Mouse (Mus musculus) liver, adult 2 months (tissue): ENCODE measurements around the gene Capn1.

Experiments
- CTCF ChIP-seq: fragments of 200-500 bp; IDR thresholded peaks from 2 replicates; pipeline ENCODE4 v1.5.1; 2011; ENCODE audit warnings: low read depth, low read length, control low read depth
- POLR2A ChIP-seq: fragments of 200-500 bp; IDR thresholded peaks from 2 replicates; pipeline ENCODE4 v1.6.1; 2011; ENCODE audit warnings: low read length, control low read depth; ENCODE audit not compliant: insufficient read depth; ENCODE audit errors: extremely low read depth

DNA sequence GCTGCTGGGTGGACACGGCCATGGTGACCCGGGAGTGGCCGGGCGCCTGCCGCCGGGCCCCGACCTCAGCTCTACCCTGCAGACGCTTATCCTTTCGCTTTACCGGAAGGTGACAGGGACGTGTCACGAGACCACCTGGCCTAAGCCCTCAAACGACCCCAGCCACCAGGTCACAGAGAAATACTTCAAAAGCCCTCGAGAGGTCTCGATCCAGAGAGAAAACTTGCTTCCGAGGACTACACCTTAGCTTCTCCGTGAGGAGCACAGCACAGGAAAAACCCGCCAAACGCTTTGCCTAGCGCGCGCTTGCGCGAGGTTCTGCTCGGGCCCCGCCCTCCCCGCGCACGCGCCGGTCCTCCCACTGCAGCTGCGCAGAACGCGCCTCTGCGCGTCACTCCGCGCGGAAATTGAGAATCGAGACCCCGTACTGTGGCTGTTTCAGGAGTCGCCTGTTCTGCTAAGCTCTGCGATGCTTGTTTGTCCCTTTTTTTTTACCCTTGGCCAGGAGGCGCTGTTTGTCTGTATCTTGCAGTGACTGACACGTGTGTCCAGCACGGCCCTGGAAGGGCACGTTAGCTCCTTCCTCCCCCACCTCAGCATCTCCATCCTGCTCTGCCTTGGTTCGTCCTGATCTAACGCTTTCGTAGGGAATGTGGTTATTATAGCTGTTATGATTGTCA lies 51.7 kb downstream of the Capn1 start, which contains the start of gene Pola2:
- TF ChIP-seq CTCF, result no peak
- TF ChIP-seq POLR2A, result 0 out of 2 replicates have a peak, but pooled peaks have one; percentile 37
